Mouse (Mus musculus): ENCODE data around the gene Gja10. TPM values are rescaled to one million over a fixed set of nuclear protein-coding genes. Genes with fewer than 3 reads are reported as not detected.

Gja10 gene
- polyA plus RNA-seq, 1 experiment from 2014 or later, result not detected

DNA sequence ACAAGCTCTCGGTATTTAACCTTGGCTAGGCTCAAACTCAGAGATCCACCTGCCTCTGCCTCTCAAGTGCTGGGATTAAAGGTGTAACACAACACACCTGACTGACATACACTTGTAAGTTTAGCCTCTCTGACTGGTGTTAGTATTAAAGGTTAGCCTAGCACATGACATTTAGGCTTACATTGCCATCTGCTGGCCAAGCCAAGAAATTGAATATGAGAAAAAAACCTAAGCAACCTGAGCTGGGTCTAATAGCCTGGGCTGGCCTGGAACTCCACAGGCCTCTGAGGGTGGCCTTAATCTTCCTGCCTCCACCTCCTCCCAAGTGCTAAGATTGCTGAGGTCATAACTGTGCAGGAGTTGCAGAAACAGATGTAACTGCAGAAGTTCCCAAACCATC lies 30.4 kb downstream of the Gja10 start:
- ATAC-seq (ENCODE audit: low read depth), result peak; percentile 26; the same call in 1 of the 2 replicates
- Histone ChIP-seq H3K4me2 (no peak overlapping the region), H3K36me3 (peaks cover 16% of the 10 kb centered on the region), H3K27me3 (no peaks in the 10 kb centered on the region), H3K9me3 (no peaks in the 10 kb centered on the region), H3K9ac (no peak overlapping the region), H3K4me3 (no peak overlapping the region), H3K4me1 (replicated peaks) (peaks cover 30% of the 10 kb centered on the region), H3K27ac (replicated peaks) (no peak overlapping the region)
- WGBS, result 53% methylated on average over 1 of the region's 1 CpGs

DNA sequence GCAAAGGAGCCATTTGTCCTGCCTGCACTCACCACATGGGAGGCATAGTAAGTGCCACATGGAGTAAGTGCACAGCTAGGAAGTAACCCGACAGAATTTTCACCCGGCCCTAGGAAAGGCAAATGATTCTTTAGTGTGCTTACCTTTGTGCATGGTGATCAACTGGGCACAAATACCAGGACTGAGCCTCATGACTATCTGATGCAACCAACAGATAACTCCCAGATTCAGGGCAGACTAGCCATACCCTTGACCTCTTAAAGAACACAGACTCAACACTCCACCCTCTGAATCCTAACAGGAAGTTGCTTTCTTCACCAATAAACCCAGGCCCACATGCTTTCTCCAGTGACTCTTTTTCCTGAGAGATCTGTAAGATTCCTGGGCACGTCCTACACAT lies 31.1 kb downstream of the Gja10 start:
- Histone ChIP-seq H3K27me3 (no peaks in the 10 kb centered on the region), H3K36me3 (peaks cover 15% of the 10 kb centered on the region), H3K27ac (replicated peaks) (peak overlapping the region; percentile 54), H3K4me1 (replicated peaks) (peaks cover 30% of the 10 kb centered on the region), H3K9ac (peak overlapping the region; percentile 18; the same call in 1 of the 2 replicates), H3K4me3 (no peak overlapping the region), H3K4me2 (no peak overlapping the region), H3K9me3 (no peaks in the 10 kb centered on the region)
- no peak for ATAC-seq (ENCODE audit: low read depth)
- 71% methylated on average over 3 of the region's 3 CpGs for WGBS

DNA sequence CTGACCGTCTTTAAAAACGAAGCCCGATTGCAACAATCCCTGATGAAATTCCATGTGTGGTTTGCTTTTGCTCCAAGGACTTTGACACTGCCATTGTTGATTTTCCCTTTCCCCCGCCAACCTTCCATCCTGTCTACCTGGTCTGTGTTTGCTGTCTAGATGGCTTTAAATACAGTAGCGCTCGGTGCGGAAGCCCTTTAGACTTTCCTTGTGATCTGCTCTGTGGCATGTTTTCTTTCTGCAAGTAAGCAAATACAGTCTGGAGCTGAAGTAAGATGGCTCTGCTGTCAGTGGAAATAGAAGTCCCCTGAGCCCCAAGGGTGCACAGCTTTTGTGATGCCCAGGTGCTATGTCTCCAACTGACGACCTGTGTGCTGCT lies 31.6 kb downstream of the Gja10 start:
- Histone ChIP-seq H3K27ac (replicated peaks) (peak overlapping the region; percentile 54), H3K4me1 (replicated peaks) (peaks cover 30% of the 10 kb centered on the region), H3K4me3 (no peak overlapping the region), H3K27me3 (no peaks in the 10 kb centered on the region), H3K4me2 (no peak overlapping the region), H3K9me3 (no peaks in the 10 kb centered on the region), H3K36me3 (peaks cover 15% of the 10 kb centered on the region), H3K9ac (peak overlapping the region; percentile 18; the same call in 1 of the 2 replicates)
- ATAC-seq (ENCODE audit: low read depth), result no peak
- 67% methylated on average over 8 of the region's 8 CpGs for WGBS

DNA sequence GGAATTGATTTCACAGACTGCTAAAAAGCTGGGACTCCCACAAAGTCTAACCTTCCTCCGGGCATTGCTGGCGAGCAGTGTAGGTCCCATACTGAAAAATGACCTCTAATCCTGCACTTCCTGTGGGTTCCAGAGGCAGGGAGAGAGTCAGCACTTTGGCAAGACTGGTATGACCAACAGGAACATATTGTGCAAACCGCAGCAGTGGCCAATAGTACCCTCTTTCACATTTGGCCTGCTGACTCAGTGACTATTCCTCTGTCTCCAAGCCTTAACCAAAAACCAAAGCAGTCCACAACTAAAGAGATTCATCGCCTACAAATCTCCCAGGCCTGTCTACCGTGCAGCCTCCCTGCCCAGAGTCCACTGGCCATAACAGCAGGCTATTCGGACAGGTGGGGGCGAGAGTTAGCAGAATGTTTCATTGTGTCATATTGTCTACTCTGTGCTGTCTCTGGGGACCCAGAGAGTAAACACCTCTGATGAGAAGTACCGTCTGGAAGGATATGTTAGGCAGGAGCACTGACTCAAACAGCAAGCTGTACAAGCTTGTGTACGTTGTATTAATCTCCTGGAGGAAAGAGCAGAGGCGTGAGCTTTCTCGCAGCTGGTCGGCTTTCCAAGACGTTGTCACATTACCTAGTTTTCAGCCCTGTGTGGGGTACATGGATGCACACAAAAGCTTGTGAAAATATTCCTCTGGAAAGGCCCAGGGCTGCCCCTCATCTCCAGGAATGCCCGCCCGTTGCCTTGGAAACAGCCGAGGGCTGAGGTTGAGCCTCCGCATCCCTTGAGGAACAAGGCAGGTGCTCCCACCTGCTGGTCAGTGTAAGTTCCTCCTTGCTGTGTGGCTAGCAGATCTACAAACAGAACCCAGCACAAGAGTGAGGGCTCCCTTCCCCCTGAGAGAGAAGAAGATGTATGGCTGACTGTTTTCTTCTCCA lies 32.3 kb downstream of the Gja10 start:
- Histone ChIP-seq H3K4me3 (no peak overlapping the region), H3K36me3 (peaks cover 13% of the 10 kb centered on the region), H3K4me1 (replicated peaks) (peaks cover 30% of the 10 kb centered on the region), H3K27me3 (no peaks in the 10 kb centered on the region), H3K27ac (replicated peaks) (peak overlapping the region; percentile 54), H3K4me2 (no peak overlapping the region), H3K9me3 (no peaks in the 10 kb centered on the region), H3K9ac (peak overlapping the region; percentile 36)
- ATAC-seq (ENCODE audit: low read depth), result peak; percentile 37
- 43% methylated on average over 17 of the region's 17 CpGs for WGBS

DNA sequence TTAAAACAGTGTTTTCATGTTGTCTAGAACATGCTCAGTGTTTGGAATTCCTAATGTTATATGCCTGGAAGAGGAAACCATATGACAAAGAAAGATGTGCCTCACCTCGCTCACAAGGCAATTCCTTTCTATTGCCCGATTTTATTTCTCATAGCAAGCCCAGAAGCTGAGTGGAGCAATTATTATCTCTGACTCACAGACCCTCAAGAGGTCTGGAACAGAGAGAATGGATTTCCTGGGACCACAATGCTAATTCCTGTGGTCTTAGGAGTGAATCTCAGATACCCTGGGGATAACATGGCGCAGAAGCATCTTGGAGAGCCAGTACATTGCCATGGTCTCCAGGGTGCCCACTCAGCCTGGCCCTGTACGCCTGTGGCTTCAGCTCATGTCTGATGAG lies 33.5 kb downstream of the Gja10 start:
- no peaks in the 10 kb centered on the region for H3K9me3 ChIP-seq
- H3K36me3 ChIP-seq, result peaks cover 22% of the 10 kb centered on the region
- WGBS, result 62% methylated on average over 4 of the region's 4 CpGs
- ATAC-seq (ENCODE audit: low read depth), result no peak
- H3K27me3 ChIP-seq, result no peaks in the 10 kb centered on the region
- peaks cover 34% of the 10 kb centered on the region for H3K4me1 ChIP-seq (replicated peaks)
- H3K9ac ChIP-seq, result 0 out of 2 replicates have a peak overlapping the region, but pooled peaks have one; percentile 2
- H3K27ac ChIP-seq (replicated peaks), result peak overlapping the region; percentile 54
- H3K4me3 ChIP-seq, result no peak overlapping the region
- H3K4me2 ChIP-seq, result no peak overlapping the region

DNA sequence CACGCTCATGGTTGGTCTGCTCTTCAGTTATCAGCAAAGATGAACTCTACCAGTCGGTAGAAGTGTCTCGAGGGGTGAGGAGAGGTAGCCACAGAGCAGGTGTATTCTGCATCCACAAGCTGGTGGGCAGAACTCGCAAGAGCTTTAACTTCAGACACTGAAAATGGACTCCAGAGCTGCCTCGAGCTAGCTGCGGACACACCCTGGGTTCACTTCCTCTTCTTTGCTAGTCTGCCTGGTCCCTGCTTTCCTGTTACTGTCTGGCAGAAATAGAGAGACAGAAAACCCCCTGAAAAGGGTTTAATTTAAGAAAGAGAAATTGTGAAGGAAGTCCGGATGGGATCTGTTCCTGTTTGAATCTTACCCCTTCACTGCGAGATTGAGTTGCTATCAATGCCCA lies 37.6 kb downstream of the Gja10 start:
- ATAC-seq (ENCODE audit: low read depth), result no peak
- H3K4me1 ChIP-seq (replicated peaks), result peaks cover 46% of the 10 kb centered on the region
- H3K9ac ChIP-seq, result no peak overlapping the region
- no peak overlapping the region for H3K4me3 ChIP-seq
- no peak overlapping the region for H3K4me2 ChIP-seq
- WGBS, result 90% methylated on average over 8 of the region's 8 CpGs
- H3K27me3 ChIP-seq, result no peaks in the 10 kb centered on the region
- no peak overlapping the region for H3K27ac ChIP-seq (replicated peaks)
- peaks cover 46% of the 10 kb centered on the region for H3K36me3 ChIP-seq
- no peaks in the 10 kb centered on the region for H3K9me3 ChIP-seq

DNA sequence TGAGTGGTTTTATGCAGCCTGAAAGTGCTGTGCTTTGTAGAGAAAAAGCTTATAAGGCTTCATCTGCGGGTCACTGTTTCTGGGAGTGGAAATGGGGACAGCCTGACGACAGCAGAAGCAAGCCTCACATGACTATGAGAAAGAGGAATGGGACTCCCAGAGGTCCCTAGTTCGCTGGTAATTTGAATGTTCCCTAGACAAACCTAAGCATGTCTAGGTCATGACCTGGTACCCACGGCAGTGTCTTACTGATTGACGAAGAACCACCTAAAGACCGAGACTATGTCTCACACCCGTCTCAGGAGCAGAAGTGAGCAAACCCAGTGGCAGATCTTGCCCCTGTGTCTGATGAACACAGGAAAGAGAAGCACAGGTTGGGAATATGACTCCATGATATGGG lies 38.1 kb downstream of the Gja10 start:
- H3K4me2 ChIP-seq, result no peak overlapping the region
- no peak overlapping the region for H3K9ac ChIP-seq
- H3K4me1 ChIP-seq (replicated peaks), result peaks cover 41% of the 10 kb centered on the region
- H3K4me3 ChIP-seq, result no peak overlapping the region
- H3K36me3 ChIP-seq, result peaks cover 46% of the 10 kb centered on the region
- no peak overlapping the region for H3K27ac ChIP-seq (replicated peaks)
- ATAC-seq (ENCODE audit: low read depth), result no peak
- H3K27me3 ChIP-seq, result no peaks in the 10 kb centered on the region
- 84% methylated on average over 7 of the region's 7 CpGs for WGBS
- H3K9me3 ChIP-seq, result no peaks in the 10 kb centered on the region

DNA sequence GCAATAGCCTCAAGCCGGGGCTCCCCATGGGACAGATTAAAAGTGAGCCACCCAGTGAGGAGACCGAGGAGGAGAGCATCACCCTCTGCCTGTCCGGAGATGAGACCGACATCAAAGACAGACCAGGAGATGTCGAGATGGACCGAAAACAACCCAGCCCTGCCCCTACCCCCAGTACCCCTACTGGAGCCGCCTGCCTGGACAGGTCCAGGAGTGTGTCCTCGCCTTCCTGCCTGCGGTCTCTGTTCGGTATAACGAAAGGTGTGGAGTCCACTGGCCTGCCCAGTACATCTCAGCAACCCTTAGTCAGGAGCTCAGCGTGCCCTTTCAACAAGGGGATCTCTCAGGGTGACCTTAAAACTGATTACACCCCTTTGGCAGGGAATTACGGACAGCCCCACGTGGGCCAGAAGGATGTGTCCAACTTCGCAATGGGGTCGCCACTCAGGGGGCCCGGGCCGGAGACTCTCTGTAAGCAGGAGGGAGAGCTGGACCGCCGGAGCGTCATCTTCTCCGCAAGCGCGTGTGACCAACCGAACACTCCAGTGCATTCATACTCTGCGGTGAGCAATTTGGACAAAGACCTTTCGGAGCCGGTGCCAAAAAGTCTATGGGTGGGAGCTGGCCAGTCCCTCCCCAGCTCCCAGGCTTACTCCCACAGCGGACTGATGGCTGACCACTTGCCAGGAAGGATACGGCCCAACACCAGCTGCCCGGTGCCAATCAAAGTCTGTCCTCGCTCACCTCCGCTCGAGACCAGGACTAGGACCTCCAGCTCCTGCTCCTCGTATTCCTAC lies 40.0 kb downstream of the Gja10 start:
- Histone ChIP-seq H3K4me3 (no peak overlapping the region), H3K27me3 (no peaks in the 10 kb centered on the region), H3K4me1 (replicated peaks) (peaks cover 33% of the 10 kb centered on the region), H3K9ac (no peak overlapping the region), H3K36me3 (peaks cover 52% of the 10 kb centered on the region), H3K9me3 (no peaks in the 10 kb centered on the region), H3K27ac (replicated peaks) (peak overlapping the region; percentile 76), H3K4me2 (no peak overlapping the region)
- ATAC-seq (ENCODE audit: low read depth), result 0 out of 2 replicates have a peak, but pooled peaks have one; percentile 4
- 95% methylated on average over 35 of the region's 35 CpGs for WGBS

DNA sequence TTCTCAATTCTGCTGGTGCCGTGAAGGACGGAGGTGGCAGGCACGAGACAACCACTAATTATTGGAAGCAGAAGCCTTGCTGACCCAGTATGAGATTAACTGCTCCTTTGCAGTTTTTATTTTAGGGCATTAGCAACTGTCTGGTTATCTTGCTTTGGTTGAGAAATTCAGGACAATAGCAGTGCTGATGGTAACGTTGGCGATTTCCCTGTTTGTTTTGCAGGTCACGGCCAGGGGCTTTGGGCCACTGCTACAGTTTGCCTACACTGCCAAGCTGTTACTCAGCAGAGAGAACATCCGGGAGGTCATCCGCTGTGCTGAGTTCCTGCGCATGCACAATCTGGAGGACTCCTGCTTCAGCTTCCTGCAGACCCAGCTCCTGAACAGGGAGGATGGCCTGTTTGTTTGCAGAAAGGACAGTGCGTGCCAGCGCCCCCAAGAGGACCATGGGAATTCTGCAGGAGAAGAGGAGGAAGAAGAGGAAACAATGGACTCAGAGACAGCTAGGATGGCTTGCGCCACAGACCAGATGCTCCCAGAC lies 40.9 kb downstream of the Gja10 start:
- Histone ChIP-seq H3K9ac (peak overlapping the region; percentile 18), H3K4me1 (replicated peaks) (peaks cover 33% of the 10 kb centered on the region), H3K36me3 (peaks cover 52% of the 10 kb centered on the region), H3K4me3 (no peak overlapping the region), H3K4me2 (0 out of 2 replicates have a peak overlapping the region, but pooled peaks have one; percentile 1), H3K9me3 (no peaks in the 10 kb centered on the region), H3K27me3 (no peaks in the 10 kb centered on the region), H3K27ac (replicated peaks) (peak overlapping the region; percentile 76)
- 41% methylated on average over 12 of the region's 12 CpGs for WGBS
- ATAC-seq (ENCODE audit: low read depth), result peak; percentile 79

DNA sequence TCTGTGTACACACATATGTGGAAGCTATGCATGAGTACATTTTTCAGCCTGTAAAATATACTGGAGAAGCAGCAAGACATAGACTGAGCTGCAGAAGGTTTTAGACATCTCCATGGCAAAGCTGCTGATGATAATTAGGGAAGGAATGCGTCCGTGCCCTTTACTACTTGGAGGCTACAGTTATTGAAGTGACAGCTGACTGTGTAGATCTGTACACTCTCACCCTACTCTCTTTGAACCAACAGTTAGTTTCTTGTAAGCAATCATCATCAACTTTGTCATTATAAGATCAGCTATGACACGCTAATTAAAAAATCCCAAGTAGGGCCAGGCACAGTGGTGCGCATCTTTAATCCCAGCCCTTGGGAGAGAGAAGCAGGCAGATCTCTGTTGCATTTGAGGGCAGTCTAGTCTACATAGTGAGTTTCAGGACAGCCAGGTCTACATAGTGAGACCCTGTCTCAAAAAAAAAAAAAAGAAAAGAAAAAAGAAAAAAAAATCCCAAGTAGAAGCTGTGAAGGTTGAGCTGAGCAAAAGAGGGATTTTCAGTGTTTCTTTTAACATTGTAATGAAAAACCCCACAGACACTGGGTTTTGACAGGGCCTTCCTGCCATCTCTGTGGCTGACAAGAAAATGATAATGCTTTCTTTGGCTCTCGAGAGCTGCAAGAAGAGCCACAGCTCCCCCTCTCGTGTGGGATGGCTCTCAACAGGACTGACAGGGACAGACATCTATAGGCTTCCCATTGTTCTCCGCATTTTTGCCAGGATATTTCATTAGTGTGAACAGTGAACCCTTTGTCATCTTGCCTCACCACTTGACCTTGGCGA lies 41.6 kb downstream of the Gja10 start:
- 41% methylated on average over 8 of the region's 8 CpGs for WGBS
- H3K27ac ChIP-seq (replicated peaks), result peak overlapping the region; percentile 76

DNA sequence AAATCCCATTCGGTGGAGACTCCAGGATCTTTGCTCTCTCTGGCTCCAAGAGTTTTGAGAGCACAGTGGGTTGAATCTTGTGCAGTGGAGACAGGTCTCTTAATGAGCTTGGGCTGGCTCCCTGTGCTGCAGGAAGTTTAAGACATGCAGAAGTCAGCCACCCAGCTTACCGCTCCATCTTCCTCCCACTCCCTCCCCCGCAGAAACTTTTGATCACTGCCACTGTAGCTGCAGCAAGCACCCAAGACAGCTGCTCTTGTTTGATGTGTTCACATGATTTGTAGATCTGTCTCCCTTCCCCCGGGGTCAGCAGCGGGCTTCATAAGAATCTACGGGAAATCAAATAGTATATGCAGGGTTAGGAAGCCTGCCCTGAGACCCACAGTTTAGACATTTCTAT lies 42.3 kb downstream of the Gja10 start:
- Histone ChIP-seq H3K27ac (replicated peaks) (peak overlapping the region; percentile 76), H3K27me3 (no peaks in the 10 kb centered on the region), H3K36me3 (peaks cover 42% of the 10 kb centered on the region), H3K9me3 (no peaks in the 10 kb centered on the region), H3K4me2 (no peak overlapping the region), H3K4me1 (replicated peaks) (peaks cover 33% of the 10 kb centered on the region), H3K4me3 (no peak overlapping the region), H3K9ac (peak overlapping the region; percentile 46; the same call in 1 of the 2 replicates)
- WGBS, result 32% methylated on average over 6 of the region's 6 CpGs
- ATAC-seq (ENCODE audit: low read depth), result no peak

More for the DNA sequence above, 41.6 kb downstream of the Gja10 start:
- peaks cover 45% of the 10 kb centered on the region for H3K36me3 ChIP-seq
- no peak overlapping the region for H3K4me3 ChIP-seq
- no peaks in the 10 kb centered on the region for H3K27me3 ChIP-seq
- peaks cover 33% of the 10 kb centered on the region for H3K4me1 ChIP-seq (replicated peaks)
- peak; percentile 66; the same call in 1 of the 2 replicates for ATAC-seq (ENCODE audit: low read depth)
- H3K9me3 ChIP-seq, result no peaks in the 10 kb centered on the region
- peak overlapping the region; percentile 18 for H3K9ac ChIP-seq
- 0 out of 2 replicates have a peak overlapping the region, but pooled peaks have one; percentile 1 for H3K4me2 ChIP-seq
